Mouse (Mus musculus): ENCODE data around the gene Gm45062. TPM values are rescaled to one million over a fixed set of nuclear protein-coding genes. Genes with fewer than 3 reads are reported as not detected.
"Not testable (repeated sequence)": the region's sequence is repeated elsewhere in the genome, so short reads cannot be mapped to it uniquely, and the experiment has no call there.

Gene Gm45062
- polyA plus RNA-seq, 3 experiments from 2014 or later: 42.7 to 55.6 (median 46.5) TPM

GRCm38 (mm10) chr6:8316201-8316600, 57.0 kb downstream of the Gm45062 start:
- ATAC-seq: no peak

GRCm38 (mm10) chr6:8319591-8319990, 60.3 kb downstream of the Gm45062 start:
- no peak for ATAC-seq

GRCm38 (mm10) chr6:8331496-8331895, 72.2 kb downstream of the Gm45062 start:
- ATAC-seq: not testable (repeated sequence)

- ATAC-seq: no peak
These were observed 74.1 kb downstream of the Gm45062 start for GRCm38 (mm10) chr6:8333380-8333779.

GRCm38 (mm10) chr6:8336487-8337390, 77.5 kb downstream of the Gm45062 start:
- ATAC-seq: no peak

GRCm38 (mm10) chr6:8339453-8339852, 80.2 kb downstream of the Gm45062 start:
- ATAC-seq: no peak

GRCm38 (mm10) chr6:8343271-8343670, 84.0 kb downstream of the Gm45062 start:
- ATAC-seq: no peak

GRCm38 (mm10) chr6:8345219-8345856, 86.1 kb downstream of the Gm45062 start:
- peak; percentile 38 for ATAC-seq

- ATAC-seq: no peak
These were observed 87.9 kb downstream of the Gm45062 start for GRCm38 (mm10) chr6:8347154-8347553.

GRCm38 (mm10) chr6:8348344-8348743, 89.1 kb downstream of the Gm45062 start:
- ATAC-seq: no peak

GRCm38 (mm10) chr6:8349060-8349670, 89.9 kb downstream of the Gm45062 start:
- peak; percentile 59 for ATAC-seq

GRCm38 (mm10) chr6:8351507-8351906, 92.3 kb downstream of the Gm45062 start:
- peak; percentile 20 for ATAC-seq

- ATAC-seq: no peak
These were observed 93.4 kb downstream of the Gm45062 start for GRCm38 (mm10) chr6:8352533-8353168.

- no peak for ATAC-seq
These were observed 94.2 kb downstream of the Gm45062 start for GRCm38 (mm10) chr6:8353461-8353860.

GRCm38 (mm10) chr6:8354846-8355245, 95.6 kb downstream of the Gm45062 start:
- ATAC-seq: no peak

- no peak for ATAC-seq
These were observed 99.0 kb downstream of the Gm45062 start for GRCm38 (mm10) chr6:8358232-8358631.

GRCm38 (mm10) chr6:8358782-8359181, 99.5 kb downstream of the Gm45062 start:
- ATAC-seq: no peak

GRCm38 (mm10) chr6:8360805-8361204, 101.6 kb downstream of the Gm45062 start:
- no peak for ATAC-seq

GRCm38 (mm10) chr6:8364033-8364756, 104.9 kb downstream of the Gm45062 start:
- ATAC-seq: no peak

GRCm38 (mm10) chr6:8364757-8365150, 105.5 kb downstream of the Gm45062 start:
- no peak for ATAC-seq

GRCm38 (mm10) chr6:8367675-8368074, 108.4 kb downstream of the Gm45062 start:
- ATAC-seq: no peak

- no peak for ATAC-seq
These were observed 109.1 kb downstream of the Gm45062 start for GRCm38 (mm10) chr6:8368198-8368864.

All from inflammation-experienced regulatory T-cells, adult 6 months (primary cell).